Mouse (Mus musculus) granulocyte monocyte progenitor cell, adult 5-6 weeks (primary cell): ENCODE data around the gene Pbp2. TPM values are rescaled to one million over a fixed set of nuclear protein-coding genes. Genes with fewer than 3 reads are reported as not detected.

Source experiments
- ATAC-seq: replicated peaks from 2 replicates; pipeline ENCODE4 v1.8.0; 2016; ENCODE audit warnings: mild to moderate bottlenecking, moderate TSS enrichment, inconsistent platforms; ENCODE audit not compliant: poor library complexity, severe bottlenecking
- total RNA-seq, 2 experiments: library from RNA; stranded (forward) in 1 of 2; stranded (reverse) in 1 of 2; fragments of 200-712, 200-1000 nt in 1 of 2; fragments of >200 nt in 1 of 2; fragmentation: Nextera tagmentation in 1 of 2; gene quantifications; 2 replicates each; pipeline ENCODE4 v1.2.3; 2014 to 2017

The Pbp2 gene
- not detected in 2 replicates for total RNA-seq (2014; fragmentation: Nextera tagmentation)
- total RNA-seq (2017) = not detected in 2 replicates

DNA sequence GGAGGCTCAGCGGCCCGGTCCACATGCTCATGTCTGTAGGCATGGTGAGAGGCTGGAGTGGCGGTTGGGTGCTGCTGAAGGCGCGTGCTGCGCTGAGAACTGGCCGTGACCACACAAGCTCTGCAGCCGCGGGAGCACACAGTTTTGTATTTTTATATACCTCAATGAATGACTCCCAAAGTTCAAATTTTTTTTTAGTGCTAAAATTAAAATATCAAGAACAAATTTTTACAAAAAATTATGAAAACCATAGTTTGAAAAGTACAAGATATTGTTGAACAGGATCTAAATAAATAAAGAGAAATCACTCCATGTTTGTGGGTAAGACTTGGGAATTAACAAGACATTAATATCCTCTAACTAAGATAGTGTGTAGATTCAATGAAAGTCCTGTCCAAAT lies at the start of gene Pbp2:
Gene Pbp2, minus strand, starts transcription at position 101 of the 400 bp plus-strand sequence.
- no peak for ATAC-seq

DNA sequence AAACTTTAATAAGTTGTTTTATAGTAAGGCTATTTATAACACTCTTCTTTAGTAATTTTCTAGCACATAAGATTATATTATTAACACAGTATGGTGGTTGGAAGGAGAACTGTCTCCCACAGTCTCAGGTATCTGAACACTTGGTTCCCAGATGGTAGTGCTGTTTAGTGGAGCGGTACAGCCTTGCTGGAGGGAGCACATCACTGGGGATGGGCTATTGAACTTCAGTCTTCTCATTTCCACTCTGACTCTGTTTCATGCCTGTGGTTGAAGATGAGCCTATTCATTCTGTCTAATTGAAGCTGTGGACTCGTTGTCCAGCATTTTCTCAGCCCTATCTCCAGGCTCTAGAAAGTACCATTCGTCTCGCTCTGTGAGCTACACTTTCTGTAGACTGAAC lies 44.7 kb upstream of the Pbp2 start:
- ATAC-seq = no peak

DNA sequence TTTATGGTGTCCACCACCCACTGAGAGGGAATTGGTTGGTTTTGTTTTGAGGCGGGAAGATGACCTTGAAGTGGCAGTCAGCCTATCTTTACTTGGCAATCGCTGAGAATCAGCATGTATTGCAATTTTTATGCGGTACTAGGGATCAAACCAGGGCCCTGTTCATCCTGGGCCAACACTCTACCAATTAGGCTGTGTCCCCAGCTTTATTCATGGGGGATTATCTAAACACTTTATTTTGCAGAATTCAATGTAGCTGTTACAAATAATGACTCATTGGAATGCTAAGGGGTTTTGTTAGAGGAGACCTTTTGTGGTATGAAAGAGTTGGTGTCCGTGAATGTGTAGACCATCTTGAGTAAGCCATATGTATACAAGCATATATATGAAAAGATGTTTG lies 42.3 kb upstream of the Pbp2 start:
- no peak for ATAC-seq

DNA sequence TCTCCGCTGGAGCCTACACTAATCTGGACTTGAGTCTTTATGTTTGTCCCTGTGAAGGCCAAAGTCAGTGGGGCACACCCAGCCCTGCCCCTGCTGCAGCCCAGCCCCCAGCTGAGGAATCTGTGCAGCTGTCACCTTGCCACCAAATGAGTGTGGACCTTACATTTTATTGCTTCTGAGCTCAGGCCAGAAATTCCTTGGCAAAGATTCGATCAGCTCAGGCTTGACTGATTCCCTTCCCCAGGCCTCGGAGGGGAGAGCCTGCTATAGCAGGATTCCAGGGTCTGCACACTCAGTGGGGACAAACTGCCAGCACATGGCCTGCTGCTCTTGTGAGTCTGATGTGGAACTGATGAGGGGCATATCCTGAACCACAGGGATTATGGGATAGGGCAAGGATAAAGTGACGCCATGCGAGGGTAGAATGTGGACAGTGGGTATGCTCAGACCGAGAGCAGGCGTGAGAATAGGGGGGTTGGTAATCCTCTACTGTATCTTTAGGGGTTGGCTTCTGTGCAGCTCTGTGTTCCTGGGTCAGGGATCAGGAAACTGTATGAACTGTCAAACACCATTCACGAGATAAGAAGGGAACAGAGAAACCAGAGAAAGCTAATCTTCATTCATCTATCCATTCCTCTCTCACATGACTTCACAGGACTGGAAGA lies 41.6 kb upstream of the Pbp2 start:
- no peak for ATAC-seq

DNA sequence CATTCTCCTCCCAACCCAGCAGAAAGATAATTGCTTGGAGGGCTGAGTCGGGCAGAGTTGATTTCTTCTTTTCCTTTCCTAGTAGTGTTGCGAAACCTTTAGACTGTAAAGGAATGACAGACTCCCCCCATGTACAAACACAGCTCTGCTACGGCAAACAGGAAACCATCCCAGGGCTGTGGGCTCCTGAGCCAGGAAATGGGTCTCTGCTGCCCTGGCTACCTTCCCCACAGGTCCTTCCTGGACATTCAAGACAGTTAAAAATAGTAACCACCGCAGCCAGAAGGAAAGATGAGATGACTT lies 30.8 kb upstream of the Pbp2 start:
- peak; percentile 81 for ATAC-seq

DNA sequence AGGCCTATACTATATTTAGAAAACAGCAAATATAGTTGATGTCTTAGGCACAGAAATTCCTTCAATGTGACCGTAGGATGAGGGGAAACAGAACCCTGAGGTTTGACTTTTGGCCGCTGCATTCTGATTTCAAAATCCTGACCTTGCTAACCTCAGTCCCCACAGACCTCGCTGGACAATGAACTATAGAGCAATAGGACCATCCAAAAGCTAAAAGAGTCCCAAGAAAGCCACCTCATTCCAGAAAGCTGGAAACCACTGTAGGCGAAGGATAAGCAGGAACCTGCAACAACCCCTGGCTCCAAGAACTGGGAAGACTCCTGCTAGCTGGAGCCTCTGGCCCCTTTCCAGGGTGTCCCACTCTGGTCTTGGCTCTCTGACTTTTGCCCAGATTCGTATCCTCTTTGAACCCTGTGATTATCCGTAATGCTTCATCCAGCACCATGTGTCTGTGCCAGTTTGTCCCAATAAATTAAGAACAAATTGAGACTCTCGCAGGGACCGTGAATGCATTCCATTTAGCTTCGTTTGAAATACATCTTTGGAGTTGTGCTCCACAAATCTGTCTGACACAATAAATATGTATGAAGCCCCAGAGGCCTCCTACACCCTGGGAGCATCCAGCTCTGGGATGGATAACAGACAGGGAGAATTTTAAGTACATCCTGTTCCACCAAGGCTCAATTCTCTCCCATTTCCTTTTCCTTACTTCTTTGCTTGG lies 30.3 kb upstream of the Pbp2 start:
- ATAC-seq = no peak

DNA sequence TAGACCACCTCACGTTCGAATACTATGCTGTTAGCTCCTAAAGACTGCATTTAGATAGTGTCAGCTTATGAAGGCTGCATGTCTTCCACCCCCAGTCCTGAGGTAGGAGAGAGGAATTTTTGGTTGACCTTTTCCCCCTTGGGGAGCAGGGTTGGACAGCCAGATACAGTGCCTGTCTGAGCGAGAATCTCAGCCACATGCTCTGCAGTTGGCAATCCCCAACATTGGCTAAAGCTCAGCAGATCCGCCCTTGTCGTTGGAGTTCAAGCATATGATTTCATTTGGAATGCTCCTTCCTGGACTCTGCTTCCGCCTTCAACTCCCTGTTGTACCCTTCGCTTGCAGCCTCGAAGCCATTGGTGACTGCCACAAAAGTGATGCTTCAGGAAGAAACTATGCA lies 26.2 kb upstream of the Pbp2 start:
- no peak for ATAC-seq

DNA sequence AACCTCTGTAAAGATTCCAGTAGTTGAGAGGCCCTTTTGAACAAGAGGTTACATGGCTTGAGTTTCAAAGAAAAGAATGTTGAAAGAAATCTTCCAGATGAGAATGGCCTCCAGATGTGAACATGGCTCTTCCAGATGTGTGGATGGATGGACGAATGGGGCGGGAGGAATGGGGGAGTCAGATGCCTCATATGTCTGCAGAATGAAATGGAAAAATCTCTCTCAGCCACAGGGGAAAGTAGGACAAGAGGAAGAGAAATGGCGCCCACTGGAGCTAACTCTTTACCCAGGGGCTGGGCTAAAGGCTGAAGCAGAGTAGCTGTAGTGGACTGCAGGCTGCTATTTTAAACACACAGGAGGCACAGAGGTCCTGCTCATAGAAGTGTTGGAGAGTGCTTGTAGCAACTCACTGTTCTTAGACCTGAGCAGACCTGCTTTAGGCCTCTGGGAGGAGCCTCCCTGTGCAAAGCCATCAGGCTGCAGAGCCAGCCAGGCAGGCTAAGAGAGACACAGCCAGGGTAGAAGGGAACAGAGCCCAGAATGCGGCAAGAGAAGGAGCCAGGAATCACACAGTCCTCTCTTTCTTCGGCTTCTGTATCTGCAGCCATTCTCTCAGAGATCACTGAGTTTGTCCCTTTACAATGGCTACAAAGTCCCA lies 23.9 kb upstream of the Pbp2 start:
- no peak for ATAC-seq

DNA sequence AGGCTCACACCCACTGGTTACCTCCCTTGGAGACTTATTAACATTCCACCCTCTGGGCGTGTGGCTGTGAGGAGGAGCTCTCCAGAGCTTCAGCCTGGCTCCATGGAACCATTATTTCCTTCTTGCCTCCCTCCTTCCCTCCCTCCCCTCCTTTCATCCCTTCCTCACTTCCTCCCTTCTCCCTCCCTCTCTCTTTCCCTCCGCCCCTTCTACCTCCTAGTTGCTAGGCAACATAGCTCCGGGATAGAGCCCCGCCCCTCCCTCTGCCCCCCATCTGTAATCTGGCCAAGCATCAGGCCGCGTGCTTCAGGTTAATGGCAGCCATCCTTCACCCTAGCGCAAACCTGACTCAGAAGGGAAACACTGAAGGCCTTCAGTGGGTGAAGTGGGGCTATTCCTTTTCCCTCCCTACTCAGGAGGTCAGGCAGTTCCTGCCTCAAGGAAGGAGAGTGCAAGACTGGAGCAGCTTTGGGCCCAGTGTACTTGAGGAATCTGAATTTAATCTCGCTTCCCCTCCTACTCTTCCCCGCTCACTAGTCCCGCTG lies 22.6 kb upstream of the Pbp2 start:
- ATAC-seq = no peak

DNA sequence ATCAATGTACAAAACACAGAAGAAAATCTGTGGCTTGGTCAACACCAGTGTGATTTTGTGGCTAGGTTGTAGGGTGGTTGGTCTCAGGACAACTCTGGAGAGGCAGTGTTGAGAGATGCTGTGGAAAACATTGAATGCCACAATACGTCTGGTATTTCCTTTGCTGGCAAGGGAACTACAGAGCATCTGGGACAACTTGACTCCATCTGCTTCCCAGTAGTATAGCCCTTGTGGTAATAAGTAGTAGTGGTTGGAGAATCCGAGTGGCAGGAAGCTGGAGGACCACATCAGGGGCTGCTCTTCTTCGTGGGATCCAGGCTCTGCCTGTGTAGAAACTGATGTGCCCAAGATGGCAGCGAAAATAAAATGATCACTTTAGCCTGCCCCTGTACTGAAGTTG lies 21.7 kb upstream of the Pbp2 start:
- ATAC-seq = no peak

DNA sequence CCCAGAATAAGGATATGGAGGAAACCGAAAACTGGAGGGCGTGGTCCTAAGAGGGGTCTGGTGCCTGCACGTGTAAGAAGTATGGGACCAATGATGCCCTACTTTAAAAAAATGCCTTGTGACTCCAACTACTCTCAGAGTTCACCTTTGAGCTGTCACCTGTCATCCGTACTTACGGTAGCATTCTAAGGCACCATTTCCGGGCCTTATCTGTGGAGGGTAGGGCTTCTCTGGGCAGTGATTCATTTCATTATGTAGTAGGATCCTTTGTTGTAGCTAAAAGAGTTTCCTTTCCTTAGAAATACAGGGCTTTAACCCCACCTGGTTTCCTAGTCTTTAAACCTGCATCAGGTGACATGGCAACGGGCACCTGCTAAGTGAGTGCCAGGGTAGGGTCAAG lies 16.6 kb upstream of the Pbp2 start:
- ATAC-seq = no peak

DNA sequence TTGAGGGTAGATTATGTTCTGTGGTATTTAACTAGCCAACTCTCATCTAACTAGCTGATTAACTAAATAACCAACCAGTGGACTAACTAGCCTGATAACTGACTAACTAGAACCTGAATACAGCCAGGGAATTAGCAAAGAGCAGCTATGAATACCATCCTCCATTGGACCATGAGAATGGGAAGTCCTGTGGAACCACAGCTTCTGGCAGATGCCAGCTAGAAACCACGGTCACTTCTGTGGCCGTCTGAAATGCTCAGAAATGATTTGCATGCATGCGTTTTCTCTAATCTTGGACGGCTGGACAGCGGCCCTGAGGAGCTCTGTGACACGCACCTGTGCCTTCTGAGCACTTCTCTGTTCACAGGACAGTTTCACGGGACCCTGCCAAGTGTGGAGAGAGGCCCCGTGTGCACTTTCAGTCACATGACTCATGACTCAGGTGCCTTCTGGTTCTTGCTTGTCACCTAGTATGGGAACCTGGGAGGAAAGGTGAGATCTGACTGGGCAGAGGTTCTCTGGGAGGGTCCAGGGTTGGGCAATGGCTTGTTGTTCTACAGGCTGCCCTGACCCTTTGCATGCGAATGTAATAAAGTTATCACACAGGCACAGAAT lies 14.6 kb upstream of the Pbp2 start:
- peak; percentile 30 for ATAC-seq

DNA sequence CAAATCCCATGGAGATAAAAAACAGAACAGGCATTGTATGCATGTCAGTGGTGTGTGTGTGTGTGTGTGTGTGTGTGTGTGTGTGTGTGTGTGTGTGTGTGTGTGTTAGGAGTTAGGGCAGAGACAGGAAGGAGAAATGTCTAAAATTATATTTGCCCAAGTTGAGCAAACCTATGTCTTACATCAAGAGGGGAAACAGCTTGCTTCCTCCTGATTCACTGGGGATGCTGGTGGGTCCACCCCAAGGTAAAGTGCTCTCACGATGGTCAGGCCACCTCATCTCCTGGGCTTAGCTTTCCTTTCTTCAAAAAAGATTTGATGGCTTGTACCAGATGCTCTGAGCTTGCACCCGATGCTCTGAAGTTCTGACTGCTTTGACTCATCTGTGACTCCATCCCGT lies 13.9 kb upstream of the Pbp2 start:
- ATAC-seq = peak; percentile 60

DNA sequence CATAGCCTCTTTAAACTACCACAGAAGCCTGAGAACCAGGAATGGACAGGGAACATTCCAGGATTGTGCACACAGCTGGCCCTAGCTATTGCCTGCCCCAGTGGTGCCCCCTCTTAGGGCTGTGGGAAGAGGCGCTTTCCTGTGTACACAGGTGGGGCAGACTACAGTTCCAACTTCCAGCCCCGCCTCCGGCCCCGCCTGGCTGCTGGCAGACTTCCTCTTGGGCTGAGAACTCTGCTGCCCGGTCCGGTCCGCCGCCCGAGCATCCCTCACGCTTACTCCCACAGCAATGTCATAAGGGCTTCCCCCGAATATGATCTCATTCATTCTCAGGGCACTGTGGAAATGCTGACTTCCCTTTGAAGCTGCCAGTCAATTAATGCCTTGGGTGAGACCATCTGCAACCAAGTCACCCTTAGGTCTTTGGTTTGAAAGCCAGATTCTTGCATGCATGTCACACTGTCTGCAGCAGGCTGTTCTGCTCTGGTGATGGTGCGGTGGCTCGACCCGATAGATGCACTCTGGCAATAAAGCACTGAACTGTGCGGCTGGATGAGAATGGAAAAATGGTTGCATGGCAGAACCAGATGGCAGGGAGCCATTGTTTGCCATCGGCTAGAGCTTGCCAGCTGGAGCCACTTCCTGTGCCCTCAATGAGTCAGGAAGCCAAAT lies 13.2 kb upstream of the Pbp2 start:
- peak; percentile 78 for ATAC-seq

DNA sequence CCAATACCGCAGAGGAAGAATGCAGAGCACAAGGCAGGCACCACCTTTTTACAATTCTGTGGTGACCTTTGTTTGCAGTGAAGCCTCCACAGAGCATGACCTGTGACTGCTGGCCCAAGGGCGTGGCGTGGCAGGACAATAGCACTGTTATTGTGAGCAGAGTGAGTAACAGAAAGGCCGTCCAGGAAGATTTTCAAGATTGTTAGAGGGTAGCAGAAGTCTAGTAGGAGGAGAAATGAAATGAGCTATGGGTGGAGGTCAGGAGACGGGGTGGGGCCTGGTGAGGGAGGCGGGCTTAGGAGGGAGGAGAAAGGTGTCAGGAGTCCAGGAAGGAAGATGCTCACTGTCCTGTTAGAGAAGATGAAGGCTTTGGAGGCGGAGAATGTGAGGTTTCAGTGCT lies 12.5 kb upstream of the Pbp2 start:
- no peak for ATAC-seq

DNA sequence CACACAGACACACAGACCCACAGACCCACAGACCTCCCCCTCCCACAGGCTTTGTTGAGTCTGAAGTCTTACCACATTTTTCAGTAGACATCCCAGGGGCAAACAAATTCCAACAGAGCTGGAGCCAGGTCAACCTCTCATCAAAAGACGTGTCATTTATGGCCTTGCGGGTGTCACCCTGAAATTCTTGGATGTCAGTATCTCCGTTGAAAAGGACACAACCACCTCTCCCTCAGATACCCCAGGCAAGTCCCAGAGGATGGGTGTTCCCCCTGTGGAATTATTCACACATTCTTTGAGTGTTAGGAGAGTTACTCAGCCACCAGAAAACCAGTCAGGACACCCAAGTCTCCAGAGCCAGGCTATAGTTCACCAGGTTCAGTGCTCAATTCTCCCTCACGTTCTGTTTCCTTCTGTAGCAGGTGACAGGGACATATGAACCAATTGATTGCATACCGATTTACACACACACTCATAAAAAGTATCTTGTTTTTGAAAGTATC lies 9.3 kb upstream of the Pbp2 start:
- no peak for ATAC-seq

DNA sequence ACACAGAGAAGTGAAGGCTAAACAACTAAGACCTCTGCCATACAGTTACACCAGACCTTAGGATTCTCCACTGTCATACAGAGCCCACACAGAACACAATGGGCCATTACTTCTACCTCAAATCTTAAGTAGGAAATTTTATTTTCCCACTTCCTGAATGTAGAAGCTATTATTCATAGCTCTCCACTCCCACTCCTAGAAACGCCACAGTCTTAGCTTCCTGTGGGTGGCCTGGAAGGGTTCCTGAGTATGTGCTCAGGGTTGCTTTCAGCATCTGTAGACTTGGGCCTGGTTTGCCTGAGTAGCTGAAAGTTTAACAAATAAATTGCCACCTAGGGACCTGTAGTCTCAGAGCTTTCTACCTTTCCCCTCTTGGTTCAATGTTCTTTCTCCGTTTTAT lies 5.9 kb upstream of the Pbp2 start:
- ATAC-seq = no peak

DNA sequence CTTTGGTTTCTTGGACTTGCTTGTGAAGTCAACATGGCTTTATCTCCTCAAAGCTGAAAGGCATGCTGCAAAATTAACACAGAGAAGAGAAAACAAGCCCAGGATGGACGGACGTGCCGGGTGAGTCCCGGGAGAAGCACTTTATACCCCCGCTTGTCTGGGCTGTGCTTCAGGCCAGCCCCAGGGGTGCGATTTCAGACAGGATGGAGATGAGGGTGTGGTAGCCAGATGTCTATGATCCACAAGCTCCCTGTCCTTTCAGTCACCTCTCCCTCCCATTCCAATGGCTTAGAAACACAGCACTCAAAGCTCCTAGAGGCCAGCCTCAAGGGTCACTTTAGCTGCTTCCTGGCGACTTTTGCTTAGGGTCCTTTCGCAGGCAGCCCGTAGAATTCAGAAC lies 3.8 kb upstream of the Pbp2 start:
- no peak for ATAC-seq

DNA sequence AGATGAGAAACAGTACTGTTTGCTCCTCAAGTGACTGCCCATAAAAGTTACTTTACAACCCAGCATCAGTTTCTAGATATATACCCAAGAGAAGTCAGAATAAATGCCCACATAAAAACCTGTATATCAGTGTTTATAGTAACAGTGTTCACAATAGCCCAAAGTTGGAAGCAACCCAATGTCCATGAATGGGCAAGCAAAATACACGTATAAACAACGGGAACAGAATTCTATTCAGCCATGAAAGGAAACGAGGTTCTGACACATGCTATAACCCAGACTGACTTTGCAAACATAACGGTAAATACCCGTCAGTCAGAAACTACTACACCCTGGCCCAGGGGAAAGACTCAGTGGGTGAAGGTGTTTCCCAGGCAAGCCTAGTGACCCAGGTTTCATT lies 1.8 kb upstream of the Pbp2 start:
- ATAC-seq = no peak

DNA sequence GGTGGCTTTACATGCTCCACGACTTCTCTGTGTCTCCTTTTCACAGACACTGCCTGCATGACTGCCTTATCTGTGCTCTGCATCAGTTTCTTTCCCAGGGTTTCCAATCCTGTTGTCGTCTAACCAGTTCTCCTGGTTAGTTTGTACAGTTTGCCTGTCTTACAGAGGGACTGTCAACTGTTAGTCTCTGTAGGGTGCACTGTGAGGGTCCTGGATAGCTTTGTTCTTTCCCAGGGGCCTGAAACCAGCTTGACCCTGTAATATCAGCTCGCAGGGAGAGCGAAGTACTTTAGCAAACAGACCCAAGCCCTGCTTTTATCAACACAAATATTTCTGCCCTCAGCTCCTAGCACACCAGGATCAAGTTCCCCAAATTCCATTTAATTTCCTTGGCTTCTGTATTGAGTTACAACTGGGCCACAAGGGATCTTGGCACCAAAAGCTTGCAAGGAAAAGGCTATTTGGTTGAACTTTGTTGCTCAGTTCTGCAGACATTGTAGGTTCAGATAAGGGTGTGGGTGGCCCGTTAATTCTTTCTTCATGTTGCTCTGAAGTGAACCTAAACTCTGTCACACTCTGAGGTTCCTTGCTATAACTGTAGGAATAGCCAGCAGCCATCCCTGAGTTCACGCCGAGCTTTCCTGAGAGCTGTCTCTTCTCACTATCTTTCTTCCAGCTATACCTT lies 5.5 kb downstream of the Pbp2 start:
- ATAC-seq = no peak
